Mouse (Mus musculus) forebrain, embryonic 10.5 days (tissue): ENCODE results near the gene Rdh7. TPM values are rescaled to one million over a fixed set of nuclear protein-coding genes. Genes with fewer than 3 reads are reported as not detected.
"Not testable (repeated sequence)": the region's sequence is repeated elsewhere in the genome, so short reads cannot be mapped to it uniquely, and the experiment has no call there.

ENCODE experiments used
- DNase-seq: peaks from one replicate; pipeline ENCODE4 v3.0.0-alpha.2; 2017; ENCODE audit warnings: low spot score; ENCODE audit errors: extremely low spot score
- H3K27ac ChIP-seq: fragments of 300-500 bp; sonication (generic); 2 replicates; pipeline ENCODE4 v1.5.1; 2016; ENCODE audit warnings: mild to moderate bottlenecking
- H3K27me3 ChIP-seq: fragments of 300-500 bp; sonication (generic); 2 replicates; pipeline ENCODE4 v1.6.1; 2016; ENCODE audit warnings: mild to moderate bottlenecking; ENCODE audit not compliant: poor library complexity, severe bottlenecking
- H3K36me3 ChIP-seq: fragments of 300-500 bp; sonication (generic); replicated peaks from 2 replicates; pipeline ENCODE4 v1.6.1; 2016; ENCODE audit warnings: mild to moderate bottlenecking, moderate library complexity
- H3K4me1 ChIP-seq: fragments of 300-500 bp; sonication (generic); 2 replicates; pipeline ENCODE4 v1.6.1; 2016
- H3K4me3 ChIP-seq: fragments of 300-500 bp; sonication (generic); 2 replicates; pipeline ENCODE4 v1.5.1; 2016; ENCODE audit warnings: mild to moderate bottlenecking, moderate library complexity
- H3K9me3 ChIP-seq: fragments of 300-500 bp; sonication (generic); 2 replicates; pipeline ENCODE4 v1.6.1; 2016; ENCODE audit warnings: mild to moderate bottlenecking, moderate library complexity
- WGBS: fragments of 180-500 bp; shearing (Covaris S2); methylation state at CpG from one replicate; pipeline ENCODE4 v1.1.7; 2016; 5-methylcytosine and 5-hydroxymethylcytosine counted together
- polyA plus RNA-seq: library from polyadenylated mRNA; unstranded; fragments of >200 nt; fragmentation: Nextera tagmentation; extraction: Ambion mirVana; gene quantifications from 2 replicates; pipeline ENCODE4 v1.2.1, GENCODE M21; 2016

Gene Rdh7
- polyA plus RNA-seq, 1 experiment from 2014 or later = not detected

GRCm38 (mm10) chr10:127881041-127881440, 7.6 kb downstream of the Rdh7 start:
- 85% methylated on average over 4 of the region's 4 CpGs for WGBS
- Histone ChIP-seq H3K36me3 (no peaks in the 10 kb centered on the region), H3K9me3 (no peaks in the 10 kb centered on the region), H3K27me3 (no peaks in the 10 kb centered on the region), H3K4me3 (no peak overlapping the region), H3K27ac (no peak overlapping the region), H3K4me1 (no peaks in the 10 kb centered on the region)
- DNase-seq = no peak

GRCm38 (mm10) chr10:127879155-127879688, 9.4 kb downstream of the Rdh7 start:
- no peaks in the 10 kb centered on the region for H3K9me3 ChIP-seq
- H3K4me3 ChIP-seq = no peak overlapping the region
- H3K36me3 ChIP-seq = no peaks in the 10 kb centered on the region
- no peaks in the 10 kb centered on the region for H3K4me1 ChIP-seq
- WGBS = 91% methylated on average over 3 of the region's 3 CpGs
- no peak for DNase-seq
- no peak overlapping the region for H3K27ac ChIP-seq
- no peaks in the 10 kb centered on the region for H3K27me3 ChIP-seq

GRCm38 (mm10) chr10:127878262-127879057, 10.2 kb downstream of the Rdh7 start:
- Histone ChIP-seq H3K4me3 (no peak overlapping the region), H3K36me3 (no peaks in the 10 kb centered on the region), H3K4me1 (no peaks in the 10 kb centered on the region), H3K27ac (no peak overlapping the region), H3K27me3 (no peaks in the 10 kb centered on the region), H3K9me3 (no peaks in the 10 kb centered on the region)
- no peak for DNase-seq
- 82% methylated on average over 3 of the region's 3 CpGs for WGBS

GRCm38 (mm10) chr10:127877681-127878080, 10.9 kb downstream of the Rdh7 start:
- H3K4me1 ChIP-seq = no peaks in the 10 kb centered on the region
- 46% methylated on average over 2 of the region's 2 CpGs for WGBS
- DNase-seq = no peak
- no peak overlapping the region for H3K4me3 ChIP-seq
- H3K27ac ChIP-seq = no peak overlapping the region
- H3K36me3 ChIP-seq = no peaks in the 10 kb centered on the region
- H3K27me3 ChIP-seq = no peaks in the 10 kb centered on the region
- no peaks in the 10 kb centered on the region for H3K9me3 ChIP-seq

- no peaks in the 10 kb centered on the region for H3K4me1 ChIP-seq
- no peaks in the 10 kb centered on the region for H3K27me3 ChIP-seq
- H3K9me3 ChIP-seq = peaks cover 9% of the 10 kb centered on the region; the same call in 1 of the 2 replicates
- no peak overlapping the region for H3K4me3 ChIP-seq
- DNase-seq = no peak
- H3K36me3 ChIP-seq = no peaks in the 10 kb centered on the region
- no peak overlapping the region for H3K27ac ChIP-seq
- 70% methylated on average over 4 of the region's 4 CpGs for WGBS
These were observed 16.1 kb downstream of the Rdh7 start for GRCm38 (mm10) chr10:127872484-127872883.

GRCm38 (mm10) chr10:127866232-127866631, 22.4 kb downstream of the Rdh7 start, which contains the start of gene Rdh16f2:
Gene Rdh16f2, plus strand, starts transcription at chr10:127866474.
- WGBS = 82% methylated on average over 3 of the region's 3 CpGs
- no peaks in the 10 kb centered on the region for H3K4me1 ChIP-seq
- DNase-seq = no peak
- no peak within 1 kb of the TSS for H3K4me3 ChIP-seq
- peaks cover 9% of the 10 kb centered on the region; the same call in 1 of the 2 replicates for H3K9me3 ChIP-seq
- no peaks in the 10 kb centered on the region for H3K27me3 ChIP-seq
- H3K27ac ChIP-seq = no peak within 1 kb of the TSS
- no peaks in the 10 kb centered on the region for H3K36me3 ChIP-seq

- no peaks in the 10 kb centered on the region; the same call in 1 of the 2 replicates for H3K9me3 ChIP-seq
- H3K27ac ChIP-seq = no peak overlapping the region
- no peak overlapping the region for H3K4me3 ChIP-seq
- H3K4me1 ChIP-seq = no peaks in the 10 kb centered on the region
- no peaks in the 10 kb centered on the region for H3K27me3 ChIP-seq
- H3K36me3 ChIP-seq = no peaks in the 10 kb centered on the region
- no peak for DNase-seq
These were observed 23.7 kb downstream of the Rdh7 start for GRCm38 (mm10) chr10:127864931-127865330.

- H3K27ac ChIP-seq = no peak overlapping the region
- no peaks in the 10 kb centered on the region for H3K4me1 ChIP-seq
- no peaks in the 10 kb centered on the region for H3K9me3 ChIP-seq
- no peaks in the 10 kb centered on the region for H3K27me3 ChIP-seq
- no peak overlapping the region for H3K4me3 ChIP-seq
- DNase-seq = no peak
- H3K36me3 ChIP-seq = no peaks in the 10 kb centered on the region
These were observed 32.2 kb downstream of the Rdh7 start for GRCm38 (mm10) chr10:127856376-127856775.

- Histone ChIP-seq H3K4me3 (no peak within 1 kb of the TSS), H3K27me3 (no peaks in the 10 kb centered on the region), H3K4me1 (no peaks in the 10 kb centered on the region), H3K9me3 (no peaks in the 10 kb centered on the region), H3K36me3 (no peaks in the 10 kb centered on the region), H3K27ac (no peak within 1 kb of the TSS)
- DNase-seq = no peak
- 74% methylated on average over 1 of the region's 1 CpGs for WGBS
These were observed 39.0 kb downstream of the Rdh7 start, which contains the start of gene Rdh19 for GRCm38 (mm10) chr10:127849628-127850027. Gene Rdh19, plus strand, starts transcription at chr10:127849928.

- Histone ChIP-seq H3K4me3 (no peak overlapping the region), H3K4me1 (no peaks in the 10 kb centered on the region), H3K27me3 (no peaks in the 10 kb centered on the region), H3K36me3 (no peaks in the 10 kb centered on the region), H3K27ac (no peak overlapping the region), H3K9me3 (no peaks in the 10 kb centered on the region)
- WGBS = 88% methylated on average over 1 of the region's 1 CpGs
- DNase-seq = no peak
These were observed 40.5 kb downstream of the Rdh7 start for GRCm38 (mm10) chr10:127848089-127848488.

- H3K27ac ChIP-seq, H3K9me3 ChIP-seq: not testable (repeated sequence)
- WGBS = 94% methylated on average over 5 of the region's 5 CpGs
These were observed 42.7 kb downstream of the Rdh7 start for GRCm38 (mm10) chr10:127845945-127846344.

GRCm38 (mm10) chr10:127840776-127841175, 47.8 kb downstream of the Rdh7 start:
- 79% methylated on average over 2 of the region's 2 CpGs for WGBS
- no peak overlapping the region for H3K27ac ChIP-seq
- no peak overlapping the region for H3K4me3 ChIP-seq
- H3K9me3 ChIP-seq = peaks cover 8% of the 10 kb centered on the region; the same call in 1 of the 2 replicates
- H3K27me3 ChIP-seq = no peaks in the 10 kb centered on the region
- no peaks in the 10 kb centered on the region for H3K36me3 ChIP-seq
- DNase-seq = no peak
- H3K4me1 ChIP-seq = no peaks in the 10 kb centered on the region

More at GRCm38 (mm10) chr10:127845945-127846344, 42.7 kb downstream of the Rdh7 start:
- not testable (repeated sequence) for H3K27me3 ChIP-seq, H3K4me3 ChIP-seq, H3K36me3 ChIP-seq, H3K4me1 ChIP-seq, DNase-seq

- no peaks in the 10 kb centered on the region for H3K27me3 ChIP-seq
- no peak overlapping the region for H3K4me3 ChIP-seq
- peaks cover 8% of the 10 kb centered on the region; the same call in 1 of the 2 replicates for H3K9me3 ChIP-seq
- no peak for DNase-seq
- H3K27ac ChIP-seq = no peak overlapping the region
- 81% methylated on average over 2 of the region's 2 CpGs for WGBS
- H3K4me1 ChIP-seq = no peaks in the 10 kb centered on the region
- H3K36me3 ChIP-seq = no peaks in the 10 kb centered on the region
These were observed 50.1 kb downstream of the Rdh7 start for GRCm38 (mm10) chr10:127838539-127838938.
